Mouse (Mus musculus) ES-E14 (cell line): ENCODE results near the gene Gm11032. TPM values are rescaled to one million over a fixed set of nuclear protein-coding genes. Genes with fewer than 3 reads are reported as not detected.

Experiments used
- DNase-seq: peaks from one replicate; pipeline ENCODE4 v3.0.0-alpha.2; 2013; ENCODE audit warnings: low read depth, low spot score
- H3K27ac ChIP-seq: 2 replicates; pipeline ENCODE4 v1.5.1; 2012; ENCODE audit warnings: low read depth, mild to moderate bottlenecking, low read length, moderate library complexity, mixed read lengths; ENCODE audit not compliant: poor library complexity, insufficient read depth, severe bottlenecking
- H3K36me3 ChIP-seq: 2 replicates; pipeline ENCODE4 v1.6.1; 2012; ENCODE audit warnings: mild to moderate bottlenecking, low read length, moderate library complexity, mixed read lengths; ENCODE audit not compliant: control insufficient read depth, poor library complexity, insufficient read depth, severe bottlenecking
- H3K4me1 ChIP-seq, 2 experiments: fragments of 150-350 bp in 1 of 2; sonication (generic) in 1 of 2; 2 replicates each; pipeline ENCODE4 v1.6.1; 2012; ENCODE audit warnings: low read length in 2 of 2, mild to moderate bottlenecking in 1 of 2, mixed read lengths in 1 of 2; ENCODE audit not compliant: control insufficient read depth in 2 of 2, insufficient read depth in 2 of 2, poor library complexity in 1 of 2
- H3K4me3 ChIP-seq, 2 experiments: fragments of 150-350 bp in 1 of 2; sonication (generic) in 1 of 2; 2 replicates each; pipeline ENCODE4 v1.5.1; 2012; ENCODE audit warnings: low read length in 2 of 2, low read depth in 1 of 2, mild to moderate bottlenecking in 1 of 2, mixed read lengths in 1 of 2; ENCODE audit not compliant: insufficient read depth in 1 of 2, poor library complexity in 1 of 2, severe bottlenecking in 1 of 2
- H3K9ac ChIP-seq: 2 replicates; pipeline ENCODE4 v1.6.1; 2012; ENCODE audit warnings: low read depth, mild to moderate bottlenecking, low read length, mixed read lengths; ENCODE audit not compliant: poor library complexity, insufficient read depth, severe bottlenecking
- H3K9me3 ChIP-seq: fragments of 150-350 bp; sonication (generic); 2 replicates; pipeline ENCODE4 v1.6.1; 2012; ENCODE audit warnings: low read depth, mild to moderate bottlenecking, low read length; ENCODE audit not compliant: control insufficient read depth, insufficient read depth
- CHD2 ChIP-seq: IDR thresholded peaks from 2 replicates; pipeline ENCODE4 v1.6.1; 2014; ENCODE audit warnings: mild to moderate bottlenecking, low read depth, low read length, inconsistent platforms
- HCFC1 ChIP-seq: IDR thresholded peaks from 2 replicates; pipeline ENCODE4 v1.6.1; 2012; ENCODE audit warnings: low read length, inconsistent platforms, borderline replicate concordance; ENCODE audit not compliant: insufficient read depth
- MAFK ChIP-seq: IDR thresholded peaks from 2 replicates; pipeline ENCODE4 v1.6.1; 2014; ENCODE audit warnings: mild to moderate bottlenecking, low read depth, low read length, inconsistent platforms; ENCODE audit not compliant: insufficient read depth
- ZC3H11A ChIP-seq: IDR thresholded peaks from 2 replicates; pipeline ENCODE4 v1.6.1; 2012; ENCODE audit warnings: low read depth, mild to moderate bottlenecking, inconsistent platforms, low read length, borderline replicate concordance
- ZNF384 ChIP-seq: IDR thresholded peaks from 2 replicates; pipeline ENCODE4 v1.6.1; 2012; ENCODE audit warnings: low read depth, low read length, inconsistent platforms
- in situ Hi-C, 2 experiments: fragments of 600-800 bp; cut with MboI; formaldehyde crosslinking; loops; one replicate each; pipeline ENCODE4 v1.15.1; 2025; ENCODE audit warnings: low sequenced_read_pairs in 2 of 2, inconsistent platforms in 1 of 2; ENCODE audit not compliant: unreplicated experiment in 2 of 2
- total RNA-seq: library from RNA; depleted of rRNA; stranded (reverse); fragments of 300-350 nt; gene quantifications from 2 replicates; pipeline ENCODE4 v1.2.3, GENCODE M21; 2012

Gm11032 gene
- total RNA-seq, 1 experiment, result not detected

DNA sequence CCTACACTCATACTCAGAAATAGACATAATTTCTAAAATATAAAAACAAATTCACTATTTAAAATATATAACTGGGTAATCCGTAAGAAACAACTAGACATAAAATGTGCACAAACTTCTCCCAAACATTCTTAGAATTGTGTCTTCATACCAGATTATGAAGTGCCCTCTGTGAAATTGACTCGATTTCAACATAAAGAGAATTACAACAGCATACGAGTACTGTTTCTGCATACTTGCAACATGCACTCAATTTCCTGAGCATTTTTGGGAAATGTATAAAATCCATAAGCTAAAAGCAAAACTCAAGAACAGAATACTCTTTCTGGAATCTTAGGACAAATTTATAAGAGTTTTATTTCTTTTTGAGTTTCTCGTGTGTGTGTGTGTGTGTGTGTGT lies 28.1 kb upstream of the Gm11032 start:
- TF ChIP-seq CHD2, result no peak
- TF ChIP-seq ZC3H11A, result no peak
- TF ChIP-seq ZNF384, result no peak
- TF ChIP-seq HCFC1, result no peak
- TF ChIP-seq MAFK, result no peak
- H3K9me3 ChIP-seq, result no peaks in the 10 kb centered on the region
- H3K4me1 ChIP-seq, result peaks cover 6% of the 10 kb centered on the region in 2 experiments; a peak in 3 of 4 replicates
- H3K4me3 ChIP-seq, result no peak overlapping the region
- in situ Hi-C loops, result no loop called here
- peaks cover 2% of the 10 kb centered on the region; the same call in 1 of the 2 replicates for H3K36me3 ChIP-seq
- no peak for DNase-seq
- H3K27ac ChIP-seq, result no peak overlapping the region
- H3K9ac ChIP-seq, result no peak overlapping the region

DNA sequence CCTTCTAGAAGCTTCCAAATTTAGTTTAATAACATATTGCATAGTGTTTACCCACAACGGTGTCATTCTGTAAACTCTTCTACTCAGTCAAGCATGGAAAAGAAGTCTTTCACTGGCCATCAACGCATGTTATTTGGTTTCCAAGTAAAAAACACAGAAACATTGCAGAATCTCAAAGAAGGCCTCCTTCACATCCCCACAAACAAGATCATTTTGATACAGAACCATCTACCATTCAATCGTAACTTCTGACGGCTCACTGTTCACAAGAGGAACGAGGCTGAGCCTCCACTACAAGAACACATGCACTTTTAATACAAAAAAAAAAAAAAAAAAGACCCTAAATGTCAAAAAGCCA lies 26.4 kb upstream of the Gm11032 start:
- Histone ChIP-seq H3K4me1 (peaks cover 6% of the 10 kb centered on the region in 2 experiments; a peak in 3 of 4 replicates), H3K27ac (no peak overlapping the region), H3K9me3 (no peaks in the 10 kb centered on the region)

GRCm38 (mm10) chr11:4593849-4594607 lies 25.8 kb upstream of the Gm11032 start:
- peak overlapping the region; percentile 48; the same call in 1 of the 2 replicates for H3K27ac ChIP-seq
- H3K9me3 ChIP-seq, result no peaks in the 10 kb centered on the region
- peak overlapping the region; percentile 94 for H3K4me3 ChIP-seq
- no peak for DNase-seq
- no peak for TF ChIP-seq MAFK
- TF ChIP-seq ZC3H11A, result no peak
- no peak for TF ChIP-seq ZNF384
- no peak for TF ChIP-seq HCFC1
- no peak for TF ChIP-seq CHD2
- H3K36me3 ChIP-seq, result peaks cover 2% of the 10 kb centered on the region; the same call in 1 of the 2 replicates
- peaks cover 6% of the 10 kb centered on the region in 2 experiments; a peak in 3 of 4 replicates for H3K4me1 ChIP-seq
- H3K9ac ChIP-seq, result peak overlapping the region; percentile 94
- in situ Hi-C loops, result no loop called here

More for the DNA sequence above, 26.4 kb upstream of the Gm11032 start:
- DNase-seq, result no peak
- Histone ChIP-seq H3K4me3 (peak overlapping the region in 1 of 2 experiments; percentile 94; a peak in 2 of 4 replicates), H3K36me3 (peaks cover 2% of the 10 kb centered on the region; the same call in 1 of the 2 replicates), H3K9ac (no peak overlapping the region)
- in situ Hi-C loops, result no loop called here
- TF ChIP-seq HCFC1 (no peak), ZNF384 (no peak), CHD2 (no peak), MAFK (no peak), ZC3H11A (no peak)

- H3K36me3 ChIP-seq, result peaks cover 2% of the 10 kb centered on the region; the same call in 1 of the 2 replicates
- in situ Hi-C loops, result no loop called here
- no peak for TF ChIP-seq HCFC1
- no peak for TF ChIP-seq ZNF384
- no peak for TF ChIP-seq CHD2
- no peak for TF ChIP-seq ZC3H11A
- TF ChIP-seq MAFK, result no peak
- peak within 1 kb of the TSS; percentile 94 for H3K4me3 ChIP-seq
- DNase-seq, result peak; percentile 91
- peak within 1 kb of the TSS; percentile 94 for H3K9ac ChIP-seq
- peak within 1 kb of the TSS; percentile 48; the same call in 1 of the 2 replicates for H3K27ac ChIP-seq
- H3K4me1 ChIP-seq, result peaks cover 6% of the 10 kb centered on the region in 2 experiments; a peak in 3 of 4 replicates
- no peaks in the 10 kb centered on the region for H3K9me3 ChIP-seq
Observed at GRCm38 (mm10) chr11:4594608-4595500, 25.0 kb upstream of the Gm11032 start, which contains the start of gene Mtmr3. TSS of gene Mtmr3 (minus strand) at chr11:4594863.
